Mouse (Mus musculus) liver, embryonic 14.5 days (tissue): ENCODE results near the gene Inpp4b. TPM values are rescaled to one million over a fixed set of nuclear protein-coding genes. Genes with fewer than 3 reads are reported as not detected.

Experiments
- ATAC-seq: fragments of 200-750 bp; cut with Nextera tagmentation; 2 replicates; pipeline ENCODE4 v1.8.0; 2017; ENCODE audit warnings: moderate number of reproducible peaks, mild to moderate bottlenecking, moderate library complexity; ENCODE audit not compliant: insufficient read depth
- DNase-seq, 3 experiments: peaks; one replicate each; pipeline ENCODE4 v3.0.0-alpha.2; 2012 to 2013; ENCODE audit warnings: low read depth in 3 of 3, low spot score in 3 of 3
- H3K27ac ChIP-seq: fragments of 300-500 bp; sonication (generic); 2 replicates; pipeline ENCODE4 v1.5.1; 2014; ENCODE audit warnings: moderate library complexity, mild to moderate bottlenecking, control low read depth, inconsistent platforms
- H3K27me3 ChIP-seq: fragments of 300-500 bp; sonication (generic); 2 replicates; pipeline ENCODE4 v1.6.1; 2014; ENCODE audit warnings: mild to moderate bottlenecking, low read length, moderate library complexity; ENCODE audit not compliant: control insufficient read depth, insufficient read depth
- H3K36me3 ChIP-seq: fragments of 300-500 bp; sonication (generic); replicated peaks from 2 replicates; pipeline ENCODE4 v1.6.1; 2014; ENCODE audit warnings: low read depth; ENCODE audit not compliant: control insufficient read depth, insufficient read depth
- H3K4me1 ChIP-seq, 2 experiments: fragments of 200-500 bp in 1 of 2; fragments of 300-500 bp in 1 of 2; sonication (generic) in 1 of 2; replicated peaks; 2 replicates each; pipeline ENCODE4 v1.6.1; 2012 to 2014; ENCODE audit warnings: antibody characterized with exemption in 1 of 2, inconsistent platforms in 1 of 2, low read length in 1 of 2; ENCODE audit not compliant: control insufficient read depth in 2 of 2, insufficient read depth in 2 of 2
- H3K4me2 ChIP-seq: fragments of 300-500 bp; sonication (generic); 2 replicates; pipeline ENCODE4 v1.6.1; 2014; ENCODE audit warnings: low read depth, mild to moderate bottlenecking, control low read depth, moderate library complexity
- H3K4me3 ChIP-seq, 2 experiments: fragments of 200-500 bp in 1 of 2; fragments of 300-500 bp in 1 of 2; sonication (generic) in 1 of 2; 2 replicates each; pipeline ENCODE4 v1.5.1; 2012 to 2014; ENCODE audit warnings: low read depth in 2 of 2, low read length in 2 of 2, mild to moderate bottlenecking in 2 of 2, control low read depth in 1 of 2, inconsistent platforms in 1 of 2, moderate library complexity in 1 of 2; ENCODE audit not compliant: insufficient read depth in 1 of 2
- H3K9ac ChIP-seq: fragments of 300-500 bp; sonication (generic); replicated peaks from 2 replicates; pipeline ENCODE4 v1.6.1; 2014; ENCODE audit warnings: mild to moderate bottlenecking, control low read depth, moderate library complexity
- H3K9me3 ChIP-seq: fragments of 300-500 bp; sonication (generic); 2 replicates; pipeline ENCODE4 v1.6.1; 2016; ENCODE audit warnings: low read length, mixed read lengths; ENCODE audit not compliant: control insufficient read depth
- CTCF ChIP-seq: IDR thresholded peaks from 2 replicates; pipeline ENCODE4 v1.5.1; 2016; ENCODE audit warnings: antibody characterized with exemption, low read depth, control low read depth
- EP300 ChIP-seq: IDR thresholded peaks from 2 replicates; pipeline ENCODE4 v1.6.1; 2016; ENCODE audit warnings: antibody characterized with exemption, low read depth
- WGBS: fragments of 180-500 bp; shearing (Covaris S2); extraction: QIAGEN DNeasy Blood & Tissue Kit; methylation state at CpG from one replicate; pipeline ENCODE4 v1.1.7; 2014; ENCODE audit not compliant: insufficient replicate concordance; 5-methylcytosine and 5-hydroxymethylcytosine counted together
- polyA plus RNA-seq, 2 experiments: library from polyadenylated mRNA; depleted of rRNA in 1 of 2; stranded (reverse) in 1 of 2; unstranded in 1 of 2; fragments of >200 nt; fragmentation: Nextera tagmentation in 1 of 2; extraction: Ambion mirVana in 1 of 2; gene quantifications; 2 replicates each; pipeline versions ENCODE4 v1.2.1 to v1.2.3; 2012 to 2014

The Inpp4b gene
- polyA plus RNA-seq, 2 experiments: 0.25 to 1.8 TPM

GRCm38 (mm10) chr8:81827306-81827913 is 485.1 kb downstream of the Inpp4b start:
- no peak for TF ChIP-seq EP300
- TF ChIP-seq CTCF: no peak
- Histone ChIP-seq H3K9ac (no peak overlapping the region), H3K27me3 (no peaks in the 10 kb centered on the region; the same call in 1 of the 2 replicates), H3K9me3 (no peaks in the 10 kb centered on the region), H3K4me1 (no peaks in the 10 kb centered on the region), H3K4me3 (no peak overlapping the region), H3K4me2 (no peak overlapping the region), H3K36me3 (no peaks in the 10 kb centered on the region), H3K27ac (no peak overlapping the region)
- ATAC-seq (no peak), DNase-seq (no peak)
- 62% methylated on average over 2 of the region's 2 CpGs for WGBS

GRCm38 (mm10) chr8:81831430-81831829 is 489.1 kb downstream of the Inpp4b start:
- Histone ChIP-seq H3K27me3 (no peaks in the 10 kb centered on the region; the same call in 1 of the 2 replicates), H3K4me1 (no peaks in the 10 kb centered on the region), H3K9ac (no peak overlapping the region), H3K4me2 (no peak overlapping the region), H3K27ac (no peak overlapping the region), H3K9me3 (no peaks in the 10 kb centered on the region), H3K36me3 (no peaks in the 10 kb centered on the region), H3K4me3 (no peak overlapping the region)
- TF ChIP-seq EP300 (no peak), CTCF (no peak)
- ATAC-seq (no peak), DNase-seq (no peak)

GRCm38 (mm10) chr8:81833852-81834251 is 491.5 kb downstream of the Inpp4b start:
- TF ChIP-seq EP300 (no peak), CTCF (no peak)
- Histone ChIP-seq H3K27ac (no peak overlapping the region), H3K4me1 (no peaks in the 10 kb centered on the region), H3K4me2 (no peak overlapping the region), H3K36me3 (no peaks in the 10 kb centered on the region), H3K9ac (no peak overlapping the region), H3K9me3 (no peaks in the 10 kb centered on the region), H3K27me3 (no peaks in the 10 kb centered on the region; the same call in 1 of the 2 replicates), H3K4me3 (no peak overlapping the region)
- no peak for DNase-seq
- no peak for ATAC-seq

GRCm38 (mm10) chr8:81840512-81840911 is 498.2 kb downstream of the Inpp4b start:
- no peak overlapping the region for H3K4me2 ChIP-seq
- ATAC-seq (no peak), DNase-seq (no peak)
- H3K27ac ChIP-seq: no peak overlapping the region
- no peak for TF ChIP-seq CTCF
- TF ChIP-seq EP300: no peak
- no peak overlapping the region for H3K4me3 ChIP-seq
- H3K9me3 ChIP-seq: no peaks in the 10 kb centered on the region
- no peaks in the 10 kb centered on the region for H3K4me1 ChIP-seq
- H3K27me3 ChIP-seq: no peaks in the 10 kb centered on the region
- no peak overlapping the region for H3K9ac ChIP-seq
- H3K36me3 ChIP-seq: no peaks in the 10 kb centered on the region

- Histone ChIP-seq H3K4me1 (no peaks in the 10 kb centered on the region), H3K9me3 (no peaks in the 10 kb centered on the region), H3K4me2 (no peak overlapping the region), H3K36me3 (no peaks in the 10 kb centered on the region), H3K27me3 (no peaks in the 10 kb centered on the region), H3K4me3 (no peak overlapping the region), H3K27ac (no peak overlapping the region), H3K9ac (no peak overlapping the region)
- DNase-seq (no peak), ATAC-seq (no peak)
- no peak for TF ChIP-seq EP300
- TF ChIP-seq CTCF: no peak
- 70% methylated on average over 10 of the region's 10 CpGs for WGBS
Measured at GRCm38 (mm10) chr8:81844104-81844982, 502.0 kb downstream of the Inpp4b start.
